9 mouse cellular contexts compared by ENCODE assay signal in genomic region chr12:83114396-83115053, GRCm38 (mm10).
A peak's percentile ranks its signal among the peaks of the same experiment; 100 is the strongest.
DNase-seq lines count a peak whose midpoint lies in the region; ATAC-seq and TF ChIP-seq lines count a peak whose summit lies in the region.
"Had no signal": no experiment of that assay in that cellular context is flagged by ENCODE, and none has a peak within 500 bp of the region (broad histone marks: within the 10 kb centered on the region; RNA-seq: fewer than 3 reads in every experiment).

No protein-coding gene starts in this region.

- peak; percentile 21 for DNase-seq in 416B (ENCODE audit: low read depth)
- DNase-seq in Patski (ENCODE audit: low read depth, low spot score) = no peak
- peak; percentile 85 to 92 for DNase-seq in cerebellum, postnatal 36 days
- DNase-seq in gastrocnemius, adult 8-10 months (ENCODE audit: low spot score in 2 of 2) = peak; percentile 26 to 40
- peak; percentile 87 for DNase-seq in kidney, postnatal 10 days
- DNase-seq in liver, embryonic 14.5 days (ENCODE audit: low read depth in 3 of 3, low spot score in 3 of 3) = peak in 1 of 3 experiments; percentile 34
- peak; percentile 32 for DNase-seq in retina, adult 2 months (ENCODE audit: low read depth, low spot score)
- DNase-seq in urinary bladder, postnatal 36 days (ENCODE audit: low spot score in 2 of 2) = peak; percentile 47 to 63

- H3K4me2 ChIP-seq in liver, embryonic 14.5 days (ENCODE audit: low read depth) = no peak overlapping the region
- H3K4me2 ChIP-seq: embryonic facial prominence, embryonic 15.5 days had no signal

- peaks cover 20 to 26% of the 10 kb centered on the region in 2 experiments for H3K4me1 ChIP-seq in liver, embryonic 14.5 days (replicated peaks; ENCODE audit: control insufficient read depth in 2 of 2, insufficient read depth in 2 of 2, low read length in 1 of 2)
- H3K4me1 ChIP-seq: embryonic facial prominence, embryonic 15.5 days had no signal

- POLR2A ChIA-PET in Patski (lab: Charles Lee) = interaction anchor here (0.7 kb wide), 1 partner anchor 388 kb away, joined by 5 read pairs; no protein-coding TSS in a partner anchor

- no peaks in the 10 kb centered on the region for H3K36me3 ChIP-seq in liver, embryonic 14.5 days (replicated peaks; ENCODE audit: control insufficient read depth, insufficient read depth, low read depth)
- H3K36me3 ChIP-seq: embryonic facial prominence, embryonic 15.5 days had no signal

- no peak overlapping the region for H3K9ac ChIP-seq in liver, embryonic 14.5 days (replicated peaks)
- H3K9ac ChIP-seq: embryonic facial prominence, embryonic 15.5 days had no signal

- CTCF ChIA-PET in Patski (lab: Charles Lee) = interaction anchor here (1.1 kb wide), 1 partner anchor 10 kb away, joined by 3 read pairs; no protein-coding TSS in a partner anchor

- 33% methylated on average over 5 of the region's 5 CpGs for WGBS in liver, embryonic 14.5 days (ENCODE audit: insufficient replicate concordance)

- no peak for TF ChIP-seq EP300 in liver, embryonic 14.5 days (IDR thresholded peaks at IDR 0.05; ENCODE audit: low read depth)

- no peak overlapping the region; the same call in 1 of the 2 replicates for H3K27ac ChIP-seq in liver, embryonic 14.5 days
- H3K27ac ChIP-seq: embryonic facial prominence, embryonic 15.5 days had no signal

- ATAC-seq in Patski = no peak
- ATAC-seq in liver, embryonic 14.5 days (ENCODE audit: insufficient read depth) = no peak

- H3K9me3 ChIP-seq in liver, embryonic 14.5 days (ENCODE audit: control insufficient read depth, low read length) = no peaks in the 10 kb centered on the region
- H3K9me3 ChIP-seq: embryonic facial prominence, embryonic 15.5 days had no signal

- in situ Hi-C loops in Patski (cut with MboI; ENCODE audit: low pct_unique_long_range_greater_than_20kb) = loop anchor here (5.0 to 25.0 kb wide), 2 partner anchors 378 to 648 kb away; partner anchors contain the start of gene Papln

- H3K27me3 ChIP-seq in Patski = peaks cover 6% of the 10 kb centered on the region
- no peaks in the 10 kb centered on the region for H3K27me3 ChIP-seq in liver, embryonic 14.5 days (ENCODE audit: control insufficient read depth, insufficient read depth, low read length)
- H3K27me3 ChIP-seq: embryonic facial prominence, embryonic 15.5 days had no signal

- peak; percentile 88 for TF ChIP-seq CTCF in Patski (IDR thresholded peaks at IDR 0.05)
- TF ChIP-seq CTCF in liver, embryonic 14.5 days (IDR thresholded peaks at IDR 0.05; ENCODE audit: low read depth) = peak; percentile 86

- H3K4me3 ChIP-seq in liver, embryonic 14.5 days (ENCODE audit: insufficient read depth in 1 of 2, low read depth in 2 of 2, low read length in 2 of 2) = no peak overlapping the region
- H3K4me3 ChIP-seq: embryonic facial prominence, embryonic 15.5 days had no signal
